Mouse (Mus musculus): ENCODE data around the gene Adgrb2. TPM values are rescaled to one million over a fixed set of nuclear protein-coding genes. Genes with fewer than 3 reads are reported as not detected.

The Adgrb2 gene
- total RNA-seq, 1 experiment from 2014 or later = 0.15 TPM

DNA sequence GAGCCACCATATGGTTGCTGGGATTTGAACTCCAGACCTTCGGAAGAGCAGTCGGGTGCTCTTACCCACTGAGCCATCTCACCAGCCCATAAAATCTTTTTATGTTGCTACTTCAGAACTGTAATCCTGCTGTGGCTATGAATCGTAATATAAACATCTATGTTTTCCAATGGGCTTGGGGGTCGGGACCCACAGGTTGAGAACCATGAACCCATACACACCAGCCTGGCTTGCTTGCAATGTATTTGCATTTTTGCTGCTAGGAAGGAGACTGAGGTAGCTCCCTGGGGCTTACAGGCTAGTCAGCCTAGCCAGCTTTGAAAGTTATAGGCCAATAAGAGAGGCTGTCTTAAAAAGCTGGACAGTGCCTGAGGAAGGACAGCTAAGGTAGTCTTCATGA is 26.1 kb downstream of the Adgrb2 start:
- no peak for ATAC-seq (replicated peaks in 1 of 2; ENCODE audit: insufficient read depth in 1 of 2, low FRiP score in 2 of 2, low TSS enrichment in 1 of 2, low read depth in 1 of 2, poor library complexity in 2 of 2, severe bottlenecking in 2 of 2)

DNA sequence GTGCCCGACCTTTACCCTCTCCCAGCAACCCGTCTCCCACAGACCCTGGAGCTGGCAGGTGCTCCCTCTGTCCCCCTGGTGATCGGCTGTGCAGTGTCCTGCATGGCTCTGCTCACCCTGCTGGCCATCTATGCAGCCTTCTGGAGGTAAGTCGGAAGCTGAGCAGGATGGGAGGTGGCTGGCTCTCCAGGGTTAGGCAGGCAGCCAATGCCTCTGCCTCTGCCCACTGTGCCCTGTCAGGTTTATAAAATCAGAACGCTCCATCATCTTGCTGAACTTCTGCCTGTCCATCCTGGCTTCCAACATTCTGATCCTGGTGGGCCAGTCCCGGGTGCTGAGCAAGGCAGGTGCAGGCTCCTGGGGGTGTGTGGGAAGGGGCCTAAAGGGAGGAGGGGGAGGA is 27.6 kb downstream of the Adgrb2 start:
- no peak for ATAC-seq (replicated peaks in 1 of 2; ENCODE audit: insufficient read depth in 1 of 2, low FRiP score in 2 of 2, low TSS enrichment in 1 of 2, low read depth in 1 of 2, poor library complexity in 2 of 2, severe bottlenecking in 2 of 2)

DNA sequence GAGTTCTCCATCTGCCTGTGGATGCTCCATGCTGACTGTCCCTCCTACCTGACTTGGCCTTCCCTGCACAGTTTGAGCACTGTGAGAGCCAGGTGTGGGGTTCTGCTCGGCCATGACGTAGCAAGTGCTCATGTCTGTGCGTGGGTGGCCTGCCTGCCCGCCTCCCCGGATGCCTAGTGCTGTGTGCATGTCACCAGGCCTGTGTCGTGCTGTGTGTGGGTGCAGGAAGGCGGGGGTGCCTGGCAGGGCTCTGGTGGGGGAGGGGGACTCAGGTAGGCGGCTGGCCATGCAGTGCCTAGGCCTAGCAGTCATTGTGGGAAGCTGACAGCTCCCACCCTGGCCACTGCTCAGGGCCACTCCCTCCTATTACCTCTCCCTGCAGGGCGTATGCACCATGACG is 28.4 kb downstream of the Adgrb2 start:
- no peak for ATAC-seq (replicated peaks in 1 of 2; ENCODE audit: insufficient read depth in 1 of 2, low FRiP score in 2 of 2, low TSS enrichment in 1 of 2, low read depth in 1 of 2, poor library complexity in 2 of 2, severe bottlenecking in 2 of 2)

DNA sequence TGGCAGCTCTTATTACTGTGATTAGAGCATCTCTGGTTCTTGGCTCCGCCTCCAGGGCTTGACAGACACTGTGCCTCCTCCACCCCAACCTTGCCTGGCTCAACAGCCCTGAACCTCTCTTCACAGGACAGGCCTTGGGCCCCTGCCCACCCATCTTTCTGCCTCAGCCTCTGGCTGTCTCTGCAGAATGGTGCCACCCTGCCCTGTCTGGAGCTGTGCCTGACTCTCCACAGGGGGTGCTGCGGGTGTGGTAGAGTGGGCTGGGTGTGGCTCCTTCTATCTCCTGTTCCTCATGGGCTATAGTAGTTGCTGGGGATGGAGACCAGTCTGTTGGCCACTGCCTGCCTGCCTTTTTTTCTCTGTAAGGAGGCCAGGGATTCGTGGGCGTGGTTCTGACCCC is 31.3 kb downstream of the Adgrb2 start:
- ATAC-seq (replicated peaks in 1 of 2; ENCODE audit: insufficient read depth in 1 of 2, low FRiP score in 2 of 2, low TSS enrichment in 1 of 2, low read depth in 1 of 2, poor library complexity in 2 of 2, severe bottlenecking in 2 of 2) = no peak

DNA sequence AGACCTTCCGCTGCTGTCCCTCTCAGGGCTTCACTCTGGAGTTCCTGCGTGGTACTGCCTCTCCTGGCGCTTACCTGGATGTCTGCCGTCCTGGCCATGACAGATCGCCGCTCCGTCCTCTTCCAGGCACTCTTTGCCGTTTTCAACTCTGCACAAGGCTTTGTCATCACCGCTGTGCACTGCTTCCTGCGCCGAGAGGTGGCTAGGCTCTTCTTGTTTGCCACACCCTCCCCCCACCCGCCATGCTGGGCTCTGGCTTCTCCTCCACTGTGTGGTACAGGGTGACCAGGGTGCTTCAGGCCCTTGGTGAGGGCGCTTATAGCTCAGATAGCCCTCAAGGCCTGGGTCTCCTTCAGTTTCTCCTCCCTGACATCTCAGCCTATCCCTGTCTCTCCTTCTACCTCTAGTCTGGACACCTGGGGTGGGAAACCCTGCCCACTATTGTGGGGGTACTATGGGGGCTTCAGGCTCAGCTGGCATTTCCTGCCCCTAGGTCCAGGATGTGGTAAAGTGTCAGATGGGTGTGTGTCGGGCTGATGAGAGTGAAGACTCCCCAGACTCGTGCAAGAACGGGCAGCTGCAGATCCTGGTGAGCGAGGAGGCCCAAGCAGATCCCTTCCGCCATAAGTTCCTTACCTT is 32.5 kb downstream of the Adgrb2 start:
- no peak for ATAC-seq (replicated peaks in 1 of 2; ENCODE audit: insufficient read depth in 1 of 2, low FRiP score in 2 of 2, low TSS enrichment in 1 of 2, low read depth in 1 of 2, poor library complexity in 2 of 2, severe bottlenecking in 2 of 2)

DNA sequence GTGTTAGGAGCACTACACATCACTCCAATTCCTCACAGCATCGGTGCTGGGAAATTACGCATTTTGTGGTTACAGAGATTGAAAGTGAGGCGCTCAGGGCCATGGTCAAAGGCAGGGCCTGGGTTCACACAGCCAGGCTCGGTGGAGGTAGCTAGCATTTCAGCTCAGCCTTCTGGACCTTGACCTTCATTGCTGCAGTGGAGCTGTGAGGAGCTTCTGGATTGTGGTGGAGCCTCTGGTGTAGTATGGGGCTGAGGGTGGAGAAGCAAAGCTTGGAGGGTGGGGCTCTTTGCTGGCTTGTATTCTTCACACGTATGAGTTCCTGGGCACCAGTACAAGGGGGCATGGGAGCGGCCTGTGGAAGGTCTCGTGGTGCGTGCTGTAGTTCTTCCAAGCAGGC is 38.3 kb downstream of the Adgrb2 start:
- no peak for ATAC-seq (replicated peaks in 1 of 2; ENCODE audit: insufficient read depth in 1 of 2, low FRiP score in 2 of 2, low TSS enrichment in 1 of 2, low read depth in 1 of 2, poor library complexity in 2 of 2, severe bottlenecking in 2 of 2)

DNA sequence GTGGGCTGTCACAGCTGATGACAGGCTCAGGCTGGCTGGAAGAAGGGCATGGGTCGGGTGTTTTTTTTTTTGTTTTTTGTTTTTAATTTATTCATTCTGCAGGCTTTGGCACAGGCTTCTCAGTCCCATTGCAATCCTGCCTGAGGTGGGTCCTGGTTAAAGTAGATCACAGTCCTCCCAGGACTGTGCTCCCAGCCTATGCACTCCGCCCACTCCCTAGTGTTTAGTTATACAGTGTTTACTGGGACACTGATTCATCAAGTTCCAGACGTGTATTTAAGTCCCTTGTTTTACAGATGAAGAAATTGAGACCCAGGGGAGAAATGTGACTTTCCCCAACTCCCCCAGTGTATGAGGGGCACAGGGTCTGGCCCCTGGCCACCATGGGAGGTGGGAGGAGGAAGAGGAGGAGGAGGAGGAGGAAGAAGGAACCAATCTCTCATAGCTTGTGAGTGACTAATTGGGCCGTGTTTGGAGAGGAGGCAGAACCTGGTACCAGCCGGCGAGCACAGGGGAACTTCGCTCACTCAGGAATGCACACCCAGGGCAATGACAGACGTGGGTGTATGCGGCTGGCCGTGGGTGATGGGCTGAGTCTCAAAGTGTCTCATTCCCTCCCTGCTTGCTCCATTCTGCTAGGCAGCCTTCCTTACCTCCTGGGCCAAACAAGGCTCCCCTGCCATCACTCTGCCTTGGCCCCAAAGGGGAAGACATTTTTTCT is 39.0 kb downstream of the Adgrb2 start:
- no peak for ATAC-seq (replicated peaks in 1 of 2; ENCODE audit: insufficient read depth in 1 of 2, low FRiP score in 2 of 2, low TSS enrichment in 1 of 2, low read depth in 1 of 2, poor library complexity in 2 of 2, severe bottlenecking in 2 of 2)

DNA sequence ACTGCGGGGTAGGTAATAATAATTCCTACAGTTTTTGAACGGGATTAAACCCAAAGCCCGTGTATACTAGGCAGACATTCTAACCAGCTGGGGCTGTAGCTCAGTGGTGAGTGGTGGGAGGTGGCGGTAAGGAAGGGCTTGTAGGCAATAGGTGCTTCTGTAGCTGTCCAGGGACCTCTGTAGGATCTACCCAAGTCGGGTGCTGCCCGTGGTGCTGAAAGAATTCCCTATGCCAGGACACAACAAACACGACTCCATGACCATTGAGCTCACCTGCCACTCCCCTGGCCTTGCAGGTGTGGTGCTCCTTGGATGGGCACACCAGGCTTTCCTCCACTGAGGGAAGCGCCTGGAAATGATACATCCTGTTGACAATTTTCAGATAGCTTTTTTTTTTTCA is 40.9 kb downstream of the Adgrb2 start:
- ATAC-seq (replicated peaks in 1 of 2; ENCODE audit: insufficient read depth in 1 of 2, low FRiP score in 2 of 2, low TSS enrichment in 1 of 2, low read depth in 1 of 2, poor library complexity in 2 of 2, severe bottlenecking in 2 of 2) = no peak

DNA sequence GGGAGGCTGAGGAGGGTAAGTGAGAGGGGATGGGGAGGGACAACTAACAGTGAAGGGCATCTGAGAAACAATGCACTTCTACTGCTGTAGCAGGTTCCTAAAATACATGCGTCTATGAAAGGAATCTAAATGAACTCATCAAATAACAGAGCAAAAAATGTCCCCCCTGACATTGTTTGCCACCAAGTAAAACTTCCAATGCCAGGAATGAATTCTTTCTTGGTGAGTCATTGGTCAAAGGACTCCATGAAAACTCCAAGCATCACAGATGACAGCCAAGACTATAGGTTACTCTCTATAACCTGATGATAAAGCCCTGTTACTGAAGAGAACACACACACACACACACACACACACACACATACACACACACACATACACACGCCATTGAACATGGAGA is 46.5 kb downstream of the Adgrb2 start:
- ATAC-seq (replicated peaks in 1 of 2; ENCODE audit: insufficient read depth in 1 of 2, low FRiP score in 2 of 2, low TSS enrichment in 1 of 2, low read depth in 1 of 2, poor library complexity in 2 of 2, severe bottlenecking in 2 of 2) = no peak

DNA sequence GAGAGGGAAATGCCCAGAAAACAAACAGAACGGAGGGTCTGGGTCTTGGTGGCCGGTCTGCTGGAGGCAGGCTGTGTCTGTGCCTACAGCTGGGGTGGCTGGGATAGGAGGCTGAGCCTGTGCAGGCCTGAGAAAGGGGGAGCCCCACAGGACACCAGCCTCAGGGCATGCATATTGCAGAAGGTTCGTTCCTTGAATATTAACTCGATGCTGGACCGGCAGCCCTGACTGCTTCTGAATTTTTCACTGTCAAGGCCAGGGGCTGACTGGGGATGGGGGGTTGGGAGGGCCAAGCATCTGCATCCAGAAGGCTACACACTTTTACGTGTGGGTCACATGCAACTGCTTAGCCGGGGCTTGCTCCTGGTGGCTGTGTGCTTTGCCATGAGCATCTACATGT is 48.8 kb downstream of the Adgrb2 start:
- no peak for ATAC-seq (replicated peaks in 1 of 2; ENCODE audit: insufficient read depth in 1 of 2, low FRiP score in 2 of 2, low TSS enrichment in 1 of 2, low read depth in 1 of 2, poor library complexity in 2 of 2, severe bottlenecking in 2 of 2)

DNA sequence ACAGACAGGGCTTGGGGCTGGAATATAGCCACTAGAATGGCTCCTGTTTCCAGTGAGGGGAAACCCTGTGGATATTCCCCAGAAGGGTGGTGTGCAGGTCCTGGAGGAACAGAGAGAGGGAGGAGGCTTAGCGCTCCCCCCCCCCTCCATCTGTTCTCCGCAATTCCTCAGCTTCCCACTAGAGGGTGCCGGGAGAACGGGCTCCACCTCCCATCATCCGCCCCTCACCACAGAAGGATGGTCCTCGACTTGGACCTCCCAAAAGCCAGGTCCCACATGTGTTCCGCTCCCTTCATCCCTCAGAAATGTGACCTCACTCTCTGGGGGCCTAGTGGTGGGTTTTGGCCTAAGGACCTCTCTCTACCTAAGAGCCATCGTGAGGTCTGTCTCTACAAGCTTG is 51.4 kb downstream of the Adgrb2 start:
- ATAC-seq (replicated peaks in 1 of 2; ENCODE audit: insufficient read depth in 1 of 2, low FRiP score in 2 of 2, low TSS enrichment in 1 of 2, low read depth in 1 of 2, poor library complexity in 2 of 2, severe bottlenecking in 2 of 2) = peak; percentile 59 to 77; a peak in 3 of 4 replicates

DNA sequence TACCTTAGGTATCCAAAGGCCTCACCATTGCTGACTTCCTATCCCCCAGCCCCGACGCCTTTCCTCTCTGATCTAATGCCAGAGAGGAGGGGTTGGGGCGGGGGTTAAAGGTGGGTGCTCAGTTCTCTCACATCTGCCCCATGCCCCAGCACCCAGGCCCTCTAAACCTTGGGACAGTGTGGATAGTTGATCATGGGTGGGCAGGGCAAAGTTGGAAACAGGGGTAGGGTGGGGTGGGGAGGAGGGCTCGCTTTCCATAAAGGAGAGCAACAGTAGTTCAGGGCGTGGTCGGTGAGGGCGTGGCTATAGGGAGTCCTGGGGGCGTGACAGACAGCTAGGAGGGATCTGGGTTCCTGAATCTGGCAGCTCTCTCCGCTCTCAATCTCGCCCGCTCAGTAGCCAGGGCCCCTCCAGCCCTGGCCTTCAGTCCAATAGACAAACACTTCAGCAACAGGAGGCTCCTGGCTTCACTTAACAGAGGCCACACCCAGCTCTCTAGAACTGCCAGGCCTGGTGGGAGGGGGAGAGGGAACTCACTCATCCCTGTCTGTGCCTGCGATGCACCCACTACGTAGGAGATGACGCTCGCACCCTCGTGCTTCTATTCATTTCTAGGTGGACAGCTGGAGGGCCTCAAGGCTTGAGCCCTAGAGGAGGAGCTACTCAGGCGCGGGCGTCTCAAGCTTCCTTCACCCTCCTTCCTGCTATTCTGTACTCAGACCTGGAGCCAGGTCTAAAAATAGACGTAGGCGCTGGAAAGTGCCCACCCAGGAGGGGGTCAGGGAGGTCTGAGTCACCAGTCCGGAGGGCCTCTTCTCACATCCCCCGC is 52.1 kb downstream of the Adgrb2 start:
- ATAC-seq (replicated peaks in 1 of 2; ENCODE audit: insufficient read depth in 1 of 2, low FRiP score in 2 of 2, low TSS enrichment in 1 of 2, low read depth in 1 of 2, poor library complexity in 2 of 2, severe bottlenecking in 2 of 2) = no peak

DNA sequence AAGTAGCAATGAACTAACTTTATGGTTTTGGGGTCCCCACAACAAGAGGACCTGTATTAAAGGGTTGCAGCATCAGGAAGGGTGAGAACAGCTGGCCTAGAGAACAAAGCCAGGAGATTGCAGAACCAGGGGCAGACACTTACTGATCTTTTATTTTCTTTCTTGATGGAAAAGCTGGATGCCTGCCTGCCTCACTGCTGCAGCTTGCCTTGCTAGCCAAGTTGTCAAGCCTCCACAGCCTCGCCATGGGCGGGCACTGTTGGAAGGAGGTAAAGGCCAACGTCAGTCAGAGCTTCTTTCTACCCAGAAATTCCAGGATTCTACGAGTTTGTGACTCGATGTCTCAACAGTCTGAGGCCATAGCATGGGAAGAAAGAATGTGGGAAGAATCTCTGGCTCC is 54.7 kb downstream of the Adgrb2 start:
- ATAC-seq (replicated peaks in 1 of 2; ENCODE audit: insufficient read depth in 1 of 2, low FRiP score in 2 of 2, low TSS enrichment in 1 of 2, low read depth in 1 of 2, poor library complexity in 2 of 2, severe bottlenecking in 2 of 2) = no peak

DNA sequence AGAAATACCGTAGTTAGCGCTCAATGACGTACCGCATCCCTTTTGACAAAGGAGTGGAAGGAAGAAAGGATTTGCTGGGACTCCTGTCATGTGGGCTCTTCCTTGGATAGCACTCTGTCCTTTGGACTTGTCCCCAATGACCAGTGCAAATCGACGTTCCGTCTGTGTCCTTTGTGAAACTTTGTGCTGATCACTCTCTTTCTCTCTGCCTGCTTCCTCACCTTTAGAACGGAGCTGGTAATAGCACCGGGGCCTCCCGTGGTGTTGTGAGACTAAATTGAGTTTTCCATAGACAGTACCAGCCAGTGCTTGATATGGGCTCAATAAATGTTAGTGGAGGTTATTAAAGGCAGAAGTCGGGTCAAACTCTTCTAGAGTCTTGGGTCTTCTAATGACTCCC is 56.4 kb downstream of the Adgrb2 start:
- no peak for ATAC-seq (replicated peaks in 1 of 2; ENCODE audit: insufficient read depth in 1 of 2, low FRiP score in 2 of 2, low TSS enrichment in 1 of 2, low read depth in 1 of 2, poor library complexity in 2 of 2, severe bottlenecking in 2 of 2)

DNA sequence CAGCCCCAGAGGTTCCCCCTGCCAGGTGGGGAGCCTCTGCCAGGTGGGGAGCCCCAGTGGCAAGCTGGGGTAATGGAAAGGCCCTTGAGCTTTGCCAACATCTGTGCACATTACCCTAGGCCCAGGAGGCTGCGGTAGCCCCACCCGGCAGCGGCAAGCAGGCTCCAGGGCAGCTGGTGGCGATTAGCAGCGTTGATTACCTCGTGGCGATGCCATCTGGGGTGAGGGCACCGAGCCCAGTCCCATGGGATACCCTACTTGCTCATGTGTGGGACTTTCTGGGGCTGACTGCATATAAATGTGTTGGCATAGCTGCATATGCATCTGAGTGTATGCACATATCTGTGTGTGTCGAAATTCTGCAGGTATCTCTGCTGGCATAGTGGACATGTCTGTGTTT is 59.5 kb downstream of the Adgrb2 start:
- ATAC-seq (replicated peaks in 1 of 2; ENCODE audit: insufficient read depth in 1 of 2, low FRiP score in 2 of 2, low TSS enrichment in 1 of 2, low read depth in 1 of 2, poor library complexity in 2 of 2, severe bottlenecking in 2 of 2) = no peak

DNA sequence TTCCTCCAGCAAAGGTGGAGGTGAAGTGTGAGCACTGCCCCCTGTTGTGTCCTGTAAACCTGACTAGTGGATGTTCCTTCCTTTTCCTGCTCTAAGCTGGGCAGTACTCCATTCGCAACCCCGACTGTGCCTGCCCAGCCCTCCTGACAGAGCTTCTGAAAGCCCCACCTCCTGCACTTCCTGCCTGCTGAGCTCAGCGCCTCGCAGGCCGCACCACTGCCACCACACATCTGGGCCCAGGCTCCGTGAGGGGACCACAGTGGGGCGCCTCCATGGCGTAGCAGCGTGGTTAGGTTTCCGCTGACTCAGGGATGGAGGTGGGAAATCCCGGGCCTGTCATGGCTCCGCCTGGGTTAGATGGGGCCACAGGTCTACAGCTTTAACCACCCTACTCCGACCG is 60.9 kb downstream of the Adgrb2 start:
- ATAC-seq (replicated peaks in 1 of 2; ENCODE audit: insufficient read depth in 1 of 2, low FRiP score in 2 of 2, low TSS enrichment in 1 of 2, low read depth in 1 of 2, poor library complexity in 2 of 2, severe bottlenecking in 2 of 2) = peak; percentile 94 to 96

DNA sequence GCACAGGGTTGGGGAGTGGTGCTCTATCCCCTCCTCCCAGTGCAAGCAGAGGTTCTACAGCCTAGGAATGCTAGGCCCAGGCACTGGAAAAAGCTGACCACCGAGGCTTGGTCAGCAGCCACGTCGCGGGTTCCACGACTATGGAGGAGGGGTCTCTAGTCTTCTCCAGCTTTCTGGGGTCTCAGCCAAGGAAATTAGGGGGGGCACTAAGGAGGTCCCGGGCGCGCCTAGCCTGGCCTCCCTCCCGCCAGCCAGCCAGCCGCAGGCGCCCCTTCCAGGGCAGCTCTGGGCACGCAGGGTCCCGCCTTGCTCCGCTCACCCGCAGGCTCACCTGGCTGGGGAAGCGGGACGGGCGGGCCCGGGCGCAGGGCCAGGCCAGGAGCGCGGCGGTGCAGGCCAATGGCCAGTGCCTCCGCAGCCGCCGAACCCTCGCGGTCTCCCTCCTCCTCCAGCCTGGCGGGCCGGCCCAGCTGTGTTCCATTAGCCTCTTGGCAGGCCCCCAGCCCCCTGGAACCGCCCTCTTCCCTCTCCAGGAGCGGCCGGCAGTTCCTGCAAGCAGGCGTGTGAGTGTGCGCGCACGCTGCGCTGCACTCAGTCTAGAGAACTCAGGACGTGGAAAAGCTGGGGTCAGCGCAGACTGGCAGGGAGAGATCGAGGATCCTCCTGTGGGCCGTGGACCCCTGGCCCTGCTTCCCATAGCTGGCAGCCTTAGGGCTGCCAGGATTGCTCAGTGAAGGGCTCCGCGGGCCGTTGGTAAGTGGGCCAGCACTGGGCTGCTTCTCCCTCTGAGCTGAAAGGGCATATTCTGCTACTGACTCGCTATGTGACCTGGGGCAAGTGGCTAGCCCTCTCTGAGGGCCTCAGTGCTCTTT is 62.9 kb downstream of the Adgrb2 start, which contains the start of gene Col16a1:
Gene Col16a1 (plus strand): TSS at position 510 of the 872 bp plus-strand sequence.
- ATAC-seq (replicated peaks in 1 of 2; ENCODE audit: insufficient read depth in 1 of 2, low FRiP score in 2 of 2, low TSS enrichment in 1 of 2, low read depth in 1 of 2, poor library complexity in 2 of 2, severe bottlenecking in 2 of 2) = peak; percentile 38 to 56; a peak in 3 of 4 replicates

DNA sequence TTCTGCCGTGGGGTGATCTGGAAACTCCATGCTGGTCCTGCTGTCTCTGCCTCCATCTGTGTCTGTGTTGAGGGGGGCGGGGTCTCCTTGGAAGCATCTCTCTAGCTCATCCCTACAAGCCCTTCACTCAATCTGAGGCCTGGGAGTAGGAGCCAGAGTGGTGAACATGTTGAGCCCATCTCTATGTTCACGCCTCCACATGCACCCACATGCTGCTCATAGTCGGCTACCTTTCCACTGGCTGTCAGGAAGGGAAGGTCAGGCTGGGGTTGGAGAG is 63.5 kb downstream of the Adgrb2 start:
- ATAC-seq (replicated peaks in 1 of 2; ENCODE audit: insufficient read depth in 1 of 2, low FRiP score in 2 of 2, low TSS enrichment in 1 of 2, low read depth in 1 of 2, poor library complexity in 2 of 2, severe bottlenecking in 2 of 2) = no peak

Data from hematopoietic stem cell, adult 5-6 weeks (primary cell).